Mouse (Mus musculus) cortical plate, adult 2 months (tissue): Measurements from ENCODE around the gene Mylk4.

Source experiments
- CTCF ChIP-seq: fragments of 200-500 bp; IDR thresholded peaks from 2 replicates; pipeline ENCODE4 v1.5.1; 2011; ENCODE audit warnings: mild to moderate bottlenecking, control low read depth, low read length; ENCODE audit not compliant: insufficient read depth; ENCODE audit errors: extremely low read depth
- POLR2A ChIP-seq: fragments of 200-500 bp; IDR thresholded peaks from 2 replicates; pipeline ENCODE4 v1.6.1; 2011; ENCODE audit warnings: mild to moderate bottlenecking, low read length, control low read depth; ENCODE audit not compliant: insufficient read depth; ENCODE audit errors: extremely low read depth

DNA sequence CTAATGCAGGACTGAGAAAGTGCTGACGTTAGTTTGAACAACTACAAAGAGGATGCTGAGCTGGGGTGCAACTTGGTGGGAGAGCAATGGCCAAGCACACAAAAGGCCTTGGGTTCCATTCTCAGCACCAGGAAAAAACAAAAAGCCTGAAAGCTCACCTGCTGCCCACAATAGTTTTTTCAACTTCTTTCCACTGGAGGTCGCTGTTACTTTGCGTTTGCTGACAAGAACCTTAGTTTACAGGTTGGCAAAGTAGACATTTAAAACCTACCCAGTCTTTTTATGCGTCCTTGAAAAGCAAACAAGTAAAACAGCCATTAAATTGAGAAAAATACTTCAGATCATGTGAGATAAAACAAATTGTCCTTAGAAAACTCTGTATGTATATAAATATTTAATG, 15.7 kb downstream of the Mylk4 start:
- peak; percentile 54; the same call in 1 of the 2 replicates for TF ChIP-seq CTCF
- TF ChIP-seq POLR2A: no peak
